Mouse (Mus musculus) limb, embryonic 15.5 days (tissue): Measurements from ENCODE around the gene Mup22. TPM values are rescaled to one million over a fixed set of nuclear protein-coding genes. Genes with fewer than 3 reads are reported as not detected.
"Not testable (repeated sequence)": the region's sequence is repeated elsewhere in the genome, so short reads cannot be mapped to it uniquely, and the experiment has no call there.

ENCODE experiments used
- ATAC-seq: fragments of 200-750 bp; cut with Nextera tagmentation; 2 replicates; pipeline ENCODE4 v1.8.0; 2017; ENCODE audit warnings: low read depth, moderate TSS enrichment; ENCODE audit not compliant: insufficient number of reproducible peaks, low FRiP score, low TSS enrichment
- H3K27ac ChIP-seq: fragments of 300-500 bp; sonication (generic); 2 replicates; pipeline ENCODE4 v1.5.1; 2015; ENCODE audit warnings: moderate library complexity, mild to moderate bottlenecking, inconsistent platforms
- H3K27me3 ChIP-seq: fragments of 300-500 bp; sonication (generic); 2 replicates; pipeline ENCODE4 v1.6.1; 2015; ENCODE audit warnings: inconsistent platforms
- H3K36me3 ChIP-seq: fragments of 300-500 bp; sonication (generic); 2 replicates; pipeline ENCODE4 v1.6.1; 2015; ENCODE audit warnings: inconsistent platforms
- H3K4me1 ChIP-seq: fragments of 300-500 bp; sonication (generic); 2 replicates; pipeline ENCODE4 v1.6.1; 2015; ENCODE audit warnings: inconsistent platforms
- H3K4me2 ChIP-seq: fragments of 300-500 bp; sonication (generic); 2 replicates; pipeline ENCODE4 v1.6.1; 2015; ENCODE audit warnings: mild to moderate bottlenecking, inconsistent platforms
- H3K4me3 ChIP-seq: fragments of 300-500 bp; sonication (generic); 2 replicates; pipeline ENCODE4 v1.5.1; 2015; ENCODE audit warnings: mild to moderate bottlenecking, inconsistent platforms
- H3K9ac ChIP-seq: fragments of 300-500 bp; sonication (generic); 2 replicates; pipeline ENCODE4 v1.6.1; 2015; ENCODE audit warnings: inconsistent platforms
- H3K9me3 ChIP-seq: fragments of 300-500 bp; sonication (generic); 2 replicates; pipeline ENCODE4 v1.6.1; 2016; ENCODE audit warnings: inconsistent platforms
- WGBS: fragments of 180-500 bp; shearing (Covaris S2); methylation state at CpG from one replicate; pipeline ENCODE4 v1.1.7; 2015; 5-methylcytosine and 5-hydroxymethylcytosine counted together
- polyA plus RNA-seq: library from polyadenylated mRNA; unstranded; fragments of >200 nt; fragmentation: Nextera tagmentation; extraction: Ambion mirVana; gene quantifications from 2 replicates; pipeline ENCODE4 v1.2.1, GENCODE M21; 2015

Mup22 gene
- polyA plus RNA-seq: 5.1 and 6.0 TPM in 2 replicates

DNA sequence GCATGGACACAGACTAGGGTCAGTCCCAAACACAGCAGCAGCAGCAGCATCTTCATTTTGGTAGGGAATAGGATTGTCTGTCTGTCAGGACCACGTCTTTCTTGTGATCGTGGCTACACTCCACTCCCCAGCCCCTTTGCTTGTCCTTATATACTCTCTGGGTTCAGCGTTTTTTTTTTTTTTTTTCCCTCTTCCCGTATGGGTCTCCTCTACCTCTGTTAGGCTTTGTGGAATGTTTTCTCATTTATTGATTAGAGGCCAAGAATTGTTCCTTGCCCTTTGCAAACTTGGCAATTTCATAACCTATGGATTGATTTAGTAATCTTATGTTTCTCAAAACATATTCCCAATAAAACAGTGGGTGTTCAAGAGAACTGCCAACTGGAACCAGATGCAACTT is at the start of gene Mup22:
TSS of gene Mup22 (minus strand) at position 101 of the 400 bp plus-strand sequence.
- not testable (repeated sequence) for H3K27me3 ChIP-seq, H3K9ac ChIP-seq, ATAC-seq, H3K9me3 ChIP-seq, H3K4me3 ChIP-seq, H3K36me3 ChIP-seq, H3K4me2 ChIP-seq, H3K27ac ChIP-seq, H3K4me1 ChIP-seq
- WGBS: 55% methylated on average over 4 of the region's 4 CpGs

DNA sequence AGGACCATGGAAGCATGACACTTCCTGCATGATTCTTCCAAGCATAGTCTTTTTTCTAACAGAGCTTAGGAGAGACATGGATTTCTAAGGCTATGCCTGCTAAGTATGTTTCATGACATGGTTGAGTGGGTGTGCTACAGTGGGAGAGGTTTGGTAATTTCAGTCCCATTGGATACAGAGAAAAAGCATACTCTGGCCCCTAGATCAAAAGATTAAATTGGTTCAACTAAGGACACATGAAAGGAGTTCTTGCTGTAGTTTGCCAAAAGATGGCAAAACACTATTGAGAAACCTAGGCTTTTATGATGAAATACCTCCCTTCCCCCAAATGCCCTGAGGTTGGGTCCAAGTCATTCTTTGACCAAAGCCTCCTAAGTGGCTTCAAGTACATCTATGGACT is 19.6 kb upstream of the Mup22 start:
- H3K4me3 ChIP-seq, H3K27me3 ChIP-seq, H3K4me2 ChIP-seq, H3K27ac ChIP-seq, H3K4me1 ChIP-seq, ATAC-seq, H3K9me3 ChIP-seq, H3K9ac ChIP-seq, H3K36me3 ChIP-seq: not testable (repeated sequence)

Other genes with a start within 250 kb of the Mup22 start
- 1.6 and 1.9 TPM in 2 replicates for gene Mup10, start 239.3 kb downstream of the Mup22 start, polyA plus RNA-seq
- 0.29 and 0.87 TPM in 2 replicates for gene Mup11, start 159.1 kb downstream of the Mup22 start, polyA plus RNA-seq
- gene Mup12, start 80.1 kb downstream of the Mup22 start, polyA plus RNA-seq: 0.28 TPM in 1 of 2 replicates, not detected in the other